Mouse (Mus musculus): ENCODE data around the gene C1qtnf2. TPM values are rescaled to one million over a fixed set of nuclear protein-coding genes. Genes with fewer than 3 reads are reported as not detected.

C1qtnf2 gene
- polyA plus RNA-seq, 1 experiment: 5.9 TPM

- TF ChIP-seq POLR2A (IDR thresholded peaks at IDR 0.05; ENCODE audit: low read depth, low read length) (no peak), CTCF (IDR thresholded peaks at IDR 0.05; ENCODE audit: extremely low read depth, insufficient read length, insufficient replicate concordance, low read depth, low read length) (no peak)
- H3K36me3 ChIP-seq (ENCODE audit: control insufficient read depth, insufficient read depth, low read length): no peaks in the 10 kb centered on the region
- peaks cover 3% of the 10 kb centered on the region; the same call in 1 of the 2 replicates for H3K4me1 ChIP-seq (ENCODE audit: control insufficient read depth, insufficient read depth, insufficient read length, low read length)
- no peak overlapping the region for H3K4me3 ChIP-seq (ENCODE audit: low read depth, low read length)
- WGBS: 17% methylated on average over 3 of the region's 3 CpGs
- no peaks in the 10 kb centered on the region for H3K27me3 ChIP-seq (ENCODE audit: control insufficient read depth, insufficient read depth, low read length)
- no peak overlapping the region for H3K27ac ChIP-seq (ENCODE audit: insufficient read depth, low read depth, low read length)
Measured at GRCm38 (mm10) chr11:43495532-43495931, 21.5 kb downstream of the C1qtnf2 start.

- WGBS: 77% methylated on average over 6 of the region's 6 CpGs
Measured at GRCm38 (mm10) chr11:43501256-43501655, 27.2 kb downstream of the C1qtnf2 start.

GRCm38 (mm10) chr11:43505188-43505587 is 31.1 kb downstream of the C1qtnf2 start:
- Histone ChIP-seq H3K4me1 (ENCODE audit: control insufficient read depth, insufficient read depth, insufficient read length, low read length) (no peaks in the 10 kb centered on the region), H3K27me3 (ENCODE audit: control insufficient read depth, insufficient read depth, low read length) (no peaks in the 10 kb centered on the region), H3K4me3 (ENCODE audit: low read depth, low read length) (no peak overlapping the region), H3K27ac (ENCODE audit: insufficient read depth, low read depth, low read length) (no peak overlapping the region), H3K36me3 (ENCODE audit: control insufficient read depth, insufficient read depth, low read length) (no peaks in the 10 kb centered on the region)
- TF ChIP-seq POLR2A (IDR thresholded peaks at IDR 0.05; ENCODE audit: low read depth, low read length): no peak
- TF ChIP-seq CTCF (IDR thresholded peaks at IDR 0.05; ENCODE audit: extremely low read depth, insufficient read length, insufficient replicate concordance, low read depth, low read length): no peak
- WGBS: 89% methylated on average over 7 of the region's 7 CpGs

More at GRCm38 (mm10) chr11:43501256-43501655, 27.2 kb downstream of the C1qtnf2 start:
- Histone ChIP-seq H3K27ac (ENCODE audit: insufficient read depth, low read depth, low read length) (no peak overlapping the region), H3K4me3 (ENCODE audit: low read depth, low read length) (no peak overlapping the region), H3K4me1 (ENCODE audit: control insufficient read depth, insufficient read depth, insufficient read length, low read length) (no peaks in the 10 kb centered on the region), H3K27me3 (ENCODE audit: control insufficient read depth, insufficient read depth, low read length) (no peaks in the 10 kb centered on the region), H3K36me3 (ENCODE audit: control insufficient read depth, insufficient read depth, low read length) (no peaks in the 10 kb centered on the region)
- TF ChIP-seq POLR2A (IDR thresholded peaks at IDR 0.05; ENCODE audit: low read depth, low read length) (no peak), CTCF (IDR thresholded peaks at IDR 0.05; ENCODE audit: extremely low read depth, insufficient read length, insufficient replicate concordance, low read depth, low read length) (no peak)

GRCm38 (mm10) chr11:43507976-43508375 is 33.9 kb downstream of the C1qtnf2 start:
- 86% methylated on average over 6 of the region's 6 CpGs for WGBS
- Histone ChIP-seq H3K4me3 (ENCODE audit: low read depth, low read length) (no peak overlapping the region), H3K27ac (ENCODE audit: insufficient read depth, low read depth, low read length) (no peak overlapping the region), H3K4me1 (ENCODE audit: control insufficient read depth, insufficient read depth, insufficient read length, low read length) (no peaks in the 10 kb centered on the region), H3K27me3 (ENCODE audit: control insufficient read depth, insufficient read depth, low read length) (no peaks in the 10 kb centered on the region), H3K36me3 (ENCODE audit: control insufficient read depth, insufficient read depth, low read length) (no peaks in the 10 kb centered on the region)
- TF ChIP-seq POLR2A (IDR thresholded peaks at IDR 0.05; ENCODE audit: low read depth, low read length): no peak
- TF ChIP-seq CTCF (IDR thresholded peaks at IDR 0.05; ENCODE audit: extremely low read depth, insufficient read length, insufficient replicate concordance, low read depth, low read length): no peak

GRCm38 (mm10) chr11:43509878-43510277 is 35.8 kb downstream of the C1qtnf2 start:
- H3K4me3 ChIP-seq (ENCODE audit: low read depth, low read length): no peak overlapping the region
- H3K4me1 ChIP-seq (ENCODE audit: control insufficient read depth, insufficient read depth, insufficient read length, low read length): no peaks in the 10 kb centered on the region
- TF ChIP-seq POLR2A (IDR thresholded peaks at IDR 0.05; ENCODE audit: low read depth, low read length): no peak
- no peak for TF ChIP-seq CTCF (IDR thresholded peaks at IDR 0.05; ENCODE audit: extremely low read depth, insufficient read length, insufficient replicate concordance, low read depth, low read length)
- no peaks in the 10 kb centered on the region for H3K27me3 ChIP-seq (ENCODE audit: control insufficient read depth, insufficient read depth, low read length)
- H3K36me3 ChIP-seq (ENCODE audit: control insufficient read depth, insufficient read depth, low read length): no peaks in the 10 kb centered on the region
- no peak overlapping the region for H3K27ac ChIP-seq (ENCODE audit: insufficient read depth, low read depth, low read length)
- WGBS: 90% methylated on average over 5 of the region's 5 CpGs

GRCm38 (mm10) chr11:43512661-43513190 is 38.6 kb downstream of the C1qtnf2 start:
- no peaks in the 10 kb centered on the region for H3K36me3 ChIP-seq (ENCODE audit: control insufficient read depth, insufficient read depth, low read length)
- WGBS: 75% methylated on average over 2 of the region's 2 CpGs
- H3K4me1 ChIP-seq (ENCODE audit: control insufficient read depth, insufficient read depth, insufficient read length, low read length): 0 out of 2 replicates have a peak, but pooled peaks cover 2% of the 10 kb centered on the region
- no peak overlapping the region for H3K27ac ChIP-seq (ENCODE audit: insufficient read depth, low read depth, low read length)
- no peaks in the 10 kb centered on the region for H3K27me3 ChIP-seq (ENCODE audit: control insufficient read depth, insufficient read depth, low read length)
- no peak overlapping the region for H3K4me3 ChIP-seq (ENCODE audit: low read depth, low read length)
- TF ChIP-seq POLR2A (IDR thresholded peaks at IDR 0.05; ENCODE audit: low read depth, low read length): no peak
- TF ChIP-seq CTCF (IDR thresholded peaks at IDR 0.05; ENCODE audit: extremely low read depth, insufficient read length, insufficient replicate concordance, low read depth, low read length): no peak

GRCm38 (mm10) chr11:43516344-43517021 is 42.4 kb downstream of the C1qtnf2 start:
- no peak overlapping the region for H3K4me3 ChIP-seq (ENCODE audit: low read depth, low read length)
- no peaks in the 10 kb centered on the region for H3K36me3 ChIP-seq (ENCODE audit: control insufficient read depth, insufficient read depth, low read length)
- TF ChIP-seq CTCF (IDR thresholded peaks at IDR 0.05; ENCODE audit: extremely low read depth, insufficient read length, insufficient replicate concordance, low read depth, low read length): peak; percentile 49; the same call in 1 of the 2 replicates
- no peak for TF ChIP-seq POLR2A (IDR thresholded peaks at IDR 0.05; ENCODE audit: low read depth, low read length)
- no peaks in the 10 kb centered on the region for H3K27me3 ChIP-seq (ENCODE audit: control insufficient read depth, insufficient read depth, low read length)
- WGBS: 50% methylated on average over 8 of the region's 8 CpGs
- peaks cover 4% of the 10 kb centered on the region; the same call in 1 of the 2 replicates for H3K4me1 ChIP-seq (ENCODE audit: control insufficient read depth, insufficient read depth, insufficient read length, low read length)
- no peak overlapping the region for H3K27ac ChIP-seq (ENCODE audit: insufficient read depth, low read depth, low read length)

Data from small intestine, adult 2 months (tissue).